Mouse (Mus musculus) ES-E14 (cell line): ENCODE results near the gene Mrm3. TPM values are rescaled to one million over a fixed set of nuclear protein-coding genes. Genes with fewer than 3 reads are reported as not detected.

ENCODE experiments used
- DNase-seq: peaks from one replicate; pipeline ENCODE4 v3.0.0-alpha.2; 2013; ENCODE audit warnings: low read depth, low spot score
- H3K27ac ChIP-seq: 2 replicates; pipeline ENCODE4 v1.5.1; 2012; ENCODE audit warnings: low read depth, mild to moderate bottlenecking, low read length, moderate library complexity, mixed read lengths; ENCODE audit not compliant: poor library complexity, insufficient read depth, severe bottlenecking
- H3K36me3 ChIP-seq: 2 replicates; pipeline ENCODE4 v1.6.1; 2012; ENCODE audit warnings: mild to moderate bottlenecking, low read length, moderate library complexity, mixed read lengths; ENCODE audit not compliant: control insufficient read depth, poor library complexity, insufficient read depth, severe bottlenecking
- H3K4me1 ChIP-seq, 2 experiments: fragments of 150-350 bp in 1 of 2; sonication (generic) in 1 of 2; 2 replicates each; pipeline ENCODE4 v1.6.1; 2012; ENCODE audit warnings: low read length in 2 of 2, mild to moderate bottlenecking in 1 of 2, mixed read lengths in 1 of 2; ENCODE audit not compliant: control insufficient read depth in 2 of 2, insufficient read depth in 2 of 2, poor library complexity in 1 of 2
- H3K4me3 ChIP-seq, 2 experiments: fragments of 150-350 bp in 1 of 2; sonication (generic) in 1 of 2; 2 replicates each; pipeline ENCODE4 v1.5.1; 2012; ENCODE audit warnings: low read length in 2 of 2, low read depth in 1 of 2, mild to moderate bottlenecking in 1 of 2, mixed read lengths in 1 of 2; ENCODE audit not compliant: insufficient read depth in 1 of 2, poor library complexity in 1 of 2, severe bottlenecking in 1 of 2
- H3K9ac ChIP-seq: 2 replicates; pipeline ENCODE4 v1.6.1; 2012; ENCODE audit warnings: low read depth, mild to moderate bottlenecking, low read length, mixed read lengths; ENCODE audit not compliant: poor library complexity, insufficient read depth, severe bottlenecking
- H3K9me3 ChIP-seq: fragments of 150-350 bp; sonication (generic); 2 replicates; pipeline ENCODE4 v1.6.1; 2012; ENCODE audit warnings: low read depth, mild to moderate bottlenecking, low read length; ENCODE audit not compliant: control insufficient read depth, insufficient read depth
- CHD2 ChIP-seq: IDR thresholded peaks from 2 replicates; pipeline ENCODE4 v1.6.1; 2014; ENCODE audit warnings: mild to moderate bottlenecking, low read depth, low read length, inconsistent platforms
- HCFC1 ChIP-seq: IDR thresholded peaks from 2 replicates; pipeline ENCODE4 v1.6.1; 2012; ENCODE audit warnings: low read length, inconsistent platforms, borderline replicate concordance; ENCODE audit not compliant: insufficient read depth
- MAFK ChIP-seq: IDR thresholded peaks from 2 replicates; pipeline ENCODE4 v1.6.1; 2014; ENCODE audit warnings: mild to moderate bottlenecking, low read depth, low read length, inconsistent platforms; ENCODE audit not compliant: insufficient read depth
- ZC3H11A ChIP-seq: IDR thresholded peaks from 2 replicates; pipeline ENCODE4 v1.6.1; 2012; ENCODE audit warnings: low read depth, mild to moderate bottlenecking, inconsistent platforms, low read length, borderline replicate concordance
- ZNF384 ChIP-seq: IDR thresholded peaks from 2 replicates; pipeline ENCODE4 v1.6.1; 2012; ENCODE audit warnings: low read depth, low read length, inconsistent platforms
- in situ Hi-C, 2 experiments: fragments of 600-800 bp; cut with MboI; formaldehyde crosslinking; loops; one replicate each; pipeline ENCODE4 v1.15.1; 2025; ENCODE audit warnings: low sequenced_read_pairs in 2 of 2, inconsistent platforms in 1 of 2; ENCODE audit not compliant: unreplicated experiment in 2 of 2
- total RNA-seq: library from RNA; depleted of rRNA; stranded (reverse); fragments of 300-350 nt; gene quantifications from 2 replicates; pipeline ENCODE4 v1.2.3, GENCODE M21; 2012

The Mrm3 gene
- total RNA-seq, 1 experiment, result 20.2 TPM

- Histone ChIP-seq H3K36me3 (peaks cover 10% of the 10 kb centered on the region), H3K9me3 (no peaks in the 10 kb centered on the region), H3K4me1 (peaks cover 0 to 12% of the 10 kb centered on the region in 2 experiments; a peak in 3 of 4 replicates), H3K9ac (no peak overlapping the region), H3K27ac (no peak overlapping the region), H3K4me3 (no peak overlapping the region)
- no peak for TF ChIP-seq HCFC1
- TF ChIP-seq ZNF384, result no peak
- no peak for TF ChIP-seq ZC3H11A
- no peak for TF ChIP-seq MAFK
- TF ChIP-seq CHD2, result no peak
- DNase-seq, result no peak
- in situ Hi-C loops, result no loop called here
These were observed 16.9 kb downstream of the Mrm3 start for GRCm38 (mm10) chr11:76260208-76261050.

- Histone ChIP-seq H3K4me3 (no peak overlapping the region), H3K9ac (no peak overlapping the region), H3K4me1 (peaks cover 0 to 12% of the 10 kb centered on the region in 2 experiments; a peak in 3 of 4 replicates), H3K27ac (no peak overlapping the region), H3K36me3 (peaks cover 10% of the 10 kb centered on the region), H3K9me3 (no peaks in the 10 kb centered on the region)
- TF ChIP-seq ZC3H11A (no peak), ZNF384 (no peak), CHD2 (no peak), HCFC1 (no peak), MAFK (no peak)
- in situ Hi-C loops, result no loop called here
- DNase-seq, result no peak
These were observed 17.7 kb downstream of the Mrm3 start for GRCm38 (mm10) chr11:76261224-76261623.

GRCm38 (mm10) chr11:76262611-76263351 lies 19.3 kb downstream of the Mrm3 start:
- H3K27ac ChIP-seq, result no peak overlapping the region
- TF ChIP-seq ZC3H11A, result no peak
- no peak for TF ChIP-seq MAFK
- TF ChIP-seq HCFC1, result no peak
- no peak for TF ChIP-seq ZNF384
- no peak for TF ChIP-seq CHD2
- H3K9ac ChIP-seq, result no peak overlapping the region
- H3K4me3 ChIP-seq, result no peak overlapping the region
- in situ Hi-C loops, result no loop called here
- peaks cover 10% of the 10 kb centered on the region for H3K36me3 ChIP-seq
- no peak for DNase-seq
- peaks cover 0 to 12% of the 10 kb centered on the region in 2 experiments; a peak in 3 of 4 replicates for H3K4me1 ChIP-seq
- no peaks in the 10 kb centered on the region for H3K9me3 ChIP-seq

- Histone ChIP-seq H3K4me1 (peaks cover 0 to 10% of the 10 kb centered on the region in 2 experiments; a peak in 3 of 4 replicates), H3K4me3 (no peak overlapping the region), H3K9ac (no peak overlapping the region), H3K27ac (no peak overlapping the region), H3K36me3 (no peaks in the 10 kb centered on the region; the same call in 1 of the 2 replicates), H3K9me3 (no peaks in the 10 kb centered on the region)
- TF ChIP-seq CHD2, result no peak
- TF ChIP-seq MAFK, result no peak
- no peak for TF ChIP-seq ZNF384
- no peak for TF ChIP-seq HCFC1
- TF ChIP-seq ZC3H11A, result no peak
- DNase-seq, result no peak
- in situ Hi-C loops, result no loop called here
These were observed 24.0 kb downstream of the Mrm3 start for GRCm38 (mm10) chr11:76267550-76267949.
